Mouse (Mus musculus) ES-CJ7 (cell line): ENCODE data around the gene Rnaseh2a.
A peak's percentile ranks its signal among the peaks of the same experiment; 100 is the strongest.

Experiments used
- DNase-seq: peaks from one replicate; pipeline ENCODE4 v3.0.0; 2011; ENCODE audit warnings: low read depth, low spot score

Rnaseh2a gene

DNA sequence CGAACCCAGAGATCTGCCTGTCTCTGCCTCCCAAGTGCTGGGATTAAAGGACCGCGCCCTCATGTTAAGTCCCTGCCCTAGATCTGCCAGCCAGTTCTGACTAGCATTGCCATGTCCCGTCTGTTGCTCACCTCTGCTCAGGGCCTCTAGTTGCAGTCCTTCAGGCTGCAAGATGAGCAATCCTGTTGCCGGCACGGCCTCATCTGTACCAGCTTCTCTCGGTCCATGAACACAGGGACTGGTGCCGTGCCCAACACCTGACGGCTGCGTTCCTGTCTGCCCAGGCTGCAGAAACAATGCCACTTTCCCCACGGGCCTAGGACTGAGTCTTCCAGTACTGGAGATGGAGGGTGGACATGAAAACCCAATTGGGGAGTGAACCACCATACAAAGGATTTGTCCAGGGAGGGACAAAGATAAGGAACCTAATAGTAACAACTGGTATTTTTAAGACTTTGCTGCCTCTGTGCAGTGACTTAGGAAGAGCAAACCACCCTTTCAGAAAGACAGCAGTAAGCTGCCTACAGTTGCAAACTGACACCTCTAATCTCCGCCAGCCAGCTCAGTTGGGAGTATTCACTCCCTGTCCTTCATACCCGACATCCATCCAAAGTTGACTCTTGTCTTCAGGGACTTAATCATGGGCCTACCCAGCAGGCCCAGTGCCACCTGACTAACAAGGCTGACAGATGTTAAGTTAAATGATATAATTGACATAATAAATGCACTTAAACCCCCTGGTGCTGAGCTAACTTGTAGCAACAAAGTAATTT, 1.8 kb downstream of the Rnaseh2a start:
- DNase-seq: no peak

DNA sequence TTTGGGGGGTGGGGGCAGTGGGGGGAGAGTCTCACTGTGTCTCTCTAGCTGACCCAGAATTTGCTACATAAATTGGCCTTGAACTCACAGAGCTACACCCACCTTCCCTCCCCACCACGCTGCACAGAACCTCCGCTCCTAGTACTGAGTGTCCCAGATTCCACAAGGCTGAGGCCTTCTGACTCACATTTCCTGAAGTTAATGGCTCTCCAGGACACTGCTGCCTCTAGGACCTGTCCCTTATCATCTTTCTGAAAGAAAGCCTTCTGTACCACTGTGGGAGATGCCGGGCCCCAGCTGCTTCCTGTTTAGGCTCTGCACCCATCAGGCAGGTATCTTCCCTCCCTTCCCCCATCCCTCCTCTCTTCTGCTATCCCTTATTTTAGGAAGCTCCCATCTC, 3.0 kb downstream of the Rnaseh2a start:
- no peak for DNase-seq

DNA sequence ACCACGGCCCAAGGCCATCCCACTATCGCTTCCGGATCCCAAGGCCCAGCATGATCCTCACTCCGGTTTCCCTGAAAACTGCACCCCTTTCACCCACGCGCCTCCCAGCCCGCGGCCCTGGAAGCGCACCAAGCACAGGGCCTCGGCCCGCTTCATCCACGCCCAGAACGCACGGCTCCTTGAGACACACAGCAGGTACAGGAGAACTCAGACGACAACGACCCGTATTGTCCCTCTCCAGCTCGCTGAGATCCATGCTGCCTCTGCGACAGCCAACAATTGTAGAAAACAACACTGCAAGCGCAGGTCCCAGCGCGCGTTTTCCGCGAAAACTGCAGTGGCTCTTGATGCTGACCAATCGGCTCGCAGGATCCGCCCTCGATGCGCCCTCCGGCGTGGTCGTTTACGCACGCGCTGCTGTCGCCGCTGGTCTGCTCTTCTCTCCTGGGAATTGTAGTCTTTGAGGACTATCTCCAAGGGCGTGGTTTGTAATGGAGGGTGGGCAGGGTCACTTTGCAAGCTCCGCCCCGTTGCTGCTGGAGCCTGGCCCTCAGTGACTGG, 3.8 kb downstream of the Rnaseh2a start:
- peak; percentile 100 for DNase-seq

DNA sequence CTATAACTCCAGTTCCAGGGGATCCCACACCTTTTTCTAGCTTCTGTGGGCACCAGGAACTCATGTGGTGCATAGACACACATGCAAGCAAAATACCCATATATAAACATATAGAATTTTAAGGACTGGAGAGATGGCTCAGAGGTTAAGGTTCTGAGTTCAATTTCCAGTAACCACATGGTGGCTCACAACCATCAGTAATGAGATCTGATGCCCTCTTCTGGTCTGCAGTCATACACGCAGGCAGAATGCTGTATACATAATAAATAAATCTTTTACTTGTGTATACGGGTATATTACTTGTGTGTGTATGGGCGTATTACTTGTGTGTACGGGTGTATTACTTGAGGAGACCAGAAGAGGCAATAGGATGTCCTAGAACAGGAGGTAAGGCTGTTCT, 5.6 kb downstream of the Rnaseh2a start:
- DNase-seq: no peak

DNA sequence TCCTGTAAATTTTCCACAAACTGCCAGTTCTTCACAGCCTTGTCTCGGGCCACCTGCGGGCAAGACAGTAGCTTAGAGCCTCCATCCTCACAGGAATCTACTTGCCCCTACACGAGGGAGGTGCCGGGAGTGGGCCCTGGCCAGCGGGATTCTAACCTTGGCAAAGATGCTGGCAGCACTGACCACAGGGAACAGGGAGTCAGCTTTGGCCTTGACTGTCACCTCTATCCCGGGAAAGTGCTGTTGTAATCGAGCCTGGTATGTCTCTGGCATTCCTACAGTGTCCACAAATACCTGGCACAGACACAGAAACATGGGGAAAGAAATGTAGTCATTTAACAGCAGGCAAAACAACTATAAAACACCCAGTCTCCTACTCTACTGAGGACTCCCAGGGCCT, 9.8 kb downstream of the Rnaseh2a start:
- no peak for DNase-seq

DNA sequence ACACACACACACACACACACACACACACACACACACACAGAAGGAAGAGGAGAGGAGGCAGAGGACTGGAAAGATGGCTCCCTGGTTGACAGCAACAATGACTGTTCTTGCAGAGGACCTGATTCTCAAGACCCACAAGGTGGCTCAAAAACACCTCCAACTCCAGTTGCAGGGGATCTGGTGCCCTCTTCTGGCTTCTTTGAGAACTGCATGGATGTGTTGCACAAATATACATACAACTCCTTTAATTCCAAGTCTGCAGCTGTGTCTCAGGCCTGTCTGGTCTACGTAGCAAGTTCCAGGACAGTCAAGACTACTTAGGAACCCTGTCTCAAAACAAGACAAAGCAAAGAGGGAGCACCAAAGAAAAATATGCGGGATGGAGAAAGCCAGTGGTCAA, 12.8 kb downstream of the Rnaseh2a start:
- DNase-seq: peak; percentile 97

DNA sequence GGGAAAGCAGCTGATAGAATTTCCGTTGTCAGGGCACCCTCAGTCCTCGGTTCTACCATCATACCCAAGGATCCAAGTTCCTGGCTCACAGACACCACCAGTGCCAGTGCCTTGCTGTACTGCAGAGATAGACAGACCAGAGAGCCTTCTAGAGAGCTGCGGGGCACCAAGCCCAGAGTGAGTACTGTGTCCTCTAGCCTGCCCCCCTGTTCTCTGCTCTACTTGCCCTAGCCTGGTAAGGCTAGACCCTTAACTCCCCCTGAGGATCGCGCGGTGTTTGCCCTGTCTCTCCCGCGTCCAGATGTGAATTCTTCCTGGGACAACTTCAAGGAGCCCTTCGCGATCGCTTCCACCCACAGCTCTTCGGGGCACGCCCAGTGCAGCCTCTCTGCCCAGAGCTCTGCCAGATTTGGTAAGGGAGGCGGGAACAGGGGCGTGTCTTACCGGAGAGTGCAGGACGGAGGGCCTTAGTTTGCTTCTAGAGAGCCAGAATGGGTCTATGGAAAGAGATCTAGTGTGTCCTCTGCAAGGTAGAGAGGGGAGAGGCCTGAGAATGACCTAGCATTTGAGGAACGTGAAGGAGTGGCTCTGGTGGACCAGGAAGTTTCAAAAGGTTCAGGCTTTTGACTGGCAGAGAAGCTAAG, 16.8 kb downstream of the Rnaseh2a start:
- peak; percentile 89 for DNase-seq

DNA sequence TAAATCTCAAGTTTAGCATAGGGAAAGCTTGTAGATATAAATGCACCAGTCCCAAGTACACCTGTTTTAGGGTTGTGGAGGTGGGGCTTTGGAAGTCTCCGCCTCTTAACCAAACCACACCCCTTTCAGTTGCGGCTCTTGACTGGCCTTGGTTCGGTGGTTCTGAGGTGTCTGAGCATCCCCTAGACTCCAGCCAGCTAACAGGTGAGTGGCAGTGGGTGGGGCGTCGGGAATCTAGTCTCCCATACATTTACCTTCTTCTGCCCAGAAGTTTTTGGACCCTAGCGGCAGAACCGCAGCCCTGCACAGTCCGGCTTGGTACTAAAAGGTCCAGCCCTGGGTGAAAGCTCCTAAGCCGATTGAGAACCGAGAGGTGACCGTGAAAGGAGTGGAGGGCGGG, 19.8 kb downstream of the Rnaseh2a start:
- DNase-seq: peak; percentile 71

DNA sequence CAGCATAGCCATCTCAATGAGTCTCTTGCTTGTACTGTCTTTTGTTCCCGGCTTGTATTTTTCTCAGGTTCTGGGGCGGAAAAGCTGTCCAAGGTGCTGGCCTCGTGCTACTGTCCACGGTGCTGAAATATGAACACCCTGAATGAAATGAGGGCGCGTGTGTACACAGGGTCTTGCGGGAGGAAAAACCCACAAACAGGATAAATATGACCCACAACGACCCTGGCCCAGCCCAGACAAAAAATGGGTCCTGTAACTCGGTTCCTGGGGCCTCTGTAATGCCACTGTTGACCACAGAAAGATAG, 22.4 kb downstream of the Rnaseh2a start:
- DNase-seq: no peak

DNA sequence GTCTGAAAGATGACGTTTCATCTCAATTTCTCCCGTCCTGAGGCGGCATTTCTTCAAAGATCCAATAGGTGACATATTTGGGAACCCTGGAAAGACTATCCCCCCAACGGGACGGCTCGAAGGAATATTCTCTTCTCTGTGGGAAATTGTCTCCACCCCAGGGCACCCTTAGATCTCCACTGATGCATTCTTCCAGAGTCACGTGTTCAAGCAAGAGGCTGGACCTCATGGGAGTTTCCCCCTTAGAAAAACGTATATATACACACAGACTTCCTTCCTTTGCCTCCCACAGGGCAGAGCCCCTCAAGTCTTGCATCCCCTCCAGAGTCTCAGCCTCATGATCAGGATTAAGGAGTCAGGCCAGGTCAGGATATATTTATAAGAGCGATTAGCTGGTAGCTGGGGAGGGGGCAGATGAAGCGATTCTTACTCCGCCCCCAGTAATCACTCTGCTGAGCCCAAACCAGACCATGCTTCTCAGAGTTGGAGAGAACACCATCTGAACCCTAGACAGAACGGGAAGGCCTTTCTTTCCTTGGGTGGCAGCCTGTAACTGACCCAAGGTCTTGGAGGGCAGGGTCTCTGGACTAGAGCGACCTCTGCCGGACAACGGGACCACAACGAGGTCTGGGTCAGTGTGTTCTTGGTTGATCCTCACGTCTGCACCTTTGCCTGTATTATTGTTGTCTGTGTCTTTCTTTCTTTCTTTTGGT, 22.9 kb downstream of the Rnaseh2a start, which contains the start of gene Rtbdn:
TSS of gene Rtbdn (plus strand) at position 464 of the 713 bp plus-strand sequence.
- no peak for DNase-seq

DNA sequence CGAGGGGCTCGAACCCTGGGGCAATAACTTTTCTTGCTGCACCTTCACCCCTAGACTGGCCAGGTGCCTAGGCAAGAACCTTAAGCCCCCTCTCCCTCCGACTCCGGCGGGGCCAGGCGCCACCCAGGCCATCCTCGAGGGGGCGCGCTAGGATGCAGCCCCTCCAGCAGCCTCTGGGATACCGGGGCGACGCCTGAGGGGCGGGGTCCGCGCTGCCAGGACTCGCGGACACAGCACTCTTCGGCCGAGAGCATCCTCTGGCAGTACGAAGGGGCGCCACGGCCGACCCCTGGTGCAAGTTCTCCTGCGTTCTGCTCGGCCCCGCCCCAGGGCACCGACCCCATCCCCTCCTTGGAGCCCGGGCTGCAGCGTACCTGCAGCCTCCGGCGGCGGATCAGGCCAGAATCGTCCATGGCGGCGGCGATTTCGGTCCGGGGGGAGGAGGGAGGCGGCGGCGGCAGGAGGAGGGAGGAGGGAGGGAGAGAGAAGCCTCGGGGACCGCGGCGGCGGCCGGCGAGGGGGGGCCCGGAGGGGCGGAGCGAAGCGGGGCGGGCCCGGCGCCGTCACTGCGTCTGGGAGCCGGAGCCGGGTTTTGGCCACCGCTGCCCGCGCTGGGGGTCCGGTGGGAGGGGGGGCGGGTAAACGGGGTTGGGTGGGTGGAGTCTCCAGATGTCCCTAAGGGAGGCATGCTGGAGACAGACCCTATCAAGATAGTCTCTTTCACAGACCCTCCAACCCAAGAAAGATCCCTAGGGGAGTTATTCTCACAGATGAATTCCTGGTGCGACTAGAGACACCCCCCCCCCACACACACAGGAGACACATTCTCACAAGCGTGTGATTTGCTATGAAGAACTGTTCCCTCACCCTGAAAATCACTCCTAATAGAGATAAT, 23.7 kb downstream of the Rnaseh2a start:
- DNase-seq: peak; percentile 72

DNA sequence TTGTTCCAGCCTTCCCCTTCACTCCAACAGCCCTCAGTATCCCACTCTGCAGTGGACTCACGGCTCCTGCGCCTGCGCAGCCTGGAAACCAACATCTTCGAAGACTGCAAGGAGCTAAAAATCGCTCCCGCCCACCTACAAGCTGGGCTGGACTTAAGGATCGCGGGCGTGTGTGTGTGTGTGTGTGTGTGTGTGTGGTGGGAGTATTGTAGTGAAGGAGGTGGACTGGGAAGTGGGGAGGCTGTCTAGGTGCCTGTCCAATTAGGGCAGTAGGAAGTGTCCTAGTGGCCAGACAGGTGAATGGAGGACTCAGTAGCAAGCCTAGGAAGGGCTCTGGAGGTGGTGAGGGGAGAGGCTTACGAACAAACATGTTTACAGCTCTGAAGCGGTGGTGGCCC, 24.3 kb downstream of the Rnaseh2a start:
- DNase-seq: peak; percentile 67

DNA sequence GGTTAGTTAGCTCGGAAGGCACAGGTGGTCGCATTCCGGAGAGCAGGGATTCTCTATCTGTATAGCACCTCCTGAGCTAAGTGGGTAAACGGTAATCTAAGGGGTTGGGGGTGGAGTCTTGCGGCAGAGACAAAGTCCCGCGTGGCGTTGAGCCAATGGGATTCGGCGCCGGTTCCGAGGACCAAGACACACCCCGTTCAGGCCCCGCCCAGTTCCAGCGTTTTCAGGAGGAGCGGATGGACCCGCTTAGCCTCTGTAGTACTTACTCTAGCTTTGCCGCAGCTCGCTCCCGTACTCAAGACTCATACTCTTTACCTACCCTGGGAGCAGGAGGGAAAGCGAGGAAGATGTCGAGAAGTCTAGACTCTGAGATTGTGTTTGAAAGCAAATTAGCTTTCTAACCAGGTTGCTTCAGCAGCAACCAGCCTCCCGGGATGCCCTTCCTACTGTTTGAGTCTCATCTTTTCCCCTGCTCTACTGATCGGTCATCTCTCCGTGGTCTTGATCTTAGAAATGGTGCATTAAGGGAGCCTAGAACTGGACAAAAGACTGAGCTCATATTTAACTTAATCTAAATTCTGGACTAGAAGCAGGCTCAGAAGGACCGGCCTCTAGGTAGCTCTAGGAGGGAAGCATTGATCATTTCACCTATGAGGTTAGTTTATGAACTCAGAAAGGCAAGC, 24.9 kb downstream of the Rnaseh2a start:
- DNase-seq: peak; percentile 94

DNA sequence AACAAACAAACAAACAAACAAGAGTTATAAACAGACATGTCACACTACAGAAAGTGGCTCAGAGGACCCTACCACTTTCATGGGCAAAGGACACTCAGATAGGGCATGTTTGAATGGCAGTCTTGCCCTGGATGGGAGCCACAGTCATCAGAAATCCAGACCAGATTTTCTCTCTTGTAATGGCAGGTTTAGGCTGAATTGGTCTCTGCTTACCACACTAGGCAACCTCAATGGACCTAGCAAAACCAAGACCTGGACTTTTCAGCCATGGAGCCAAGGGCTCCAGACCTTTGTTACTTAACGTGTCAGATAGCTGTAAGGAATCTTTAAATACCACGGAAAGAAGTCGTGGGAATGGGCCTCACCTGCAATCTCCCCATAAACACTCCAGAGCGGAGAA, 25.9 kb downstream of the Rnaseh2a start:
- peak; percentile 41 for DNase-seq

DNA sequence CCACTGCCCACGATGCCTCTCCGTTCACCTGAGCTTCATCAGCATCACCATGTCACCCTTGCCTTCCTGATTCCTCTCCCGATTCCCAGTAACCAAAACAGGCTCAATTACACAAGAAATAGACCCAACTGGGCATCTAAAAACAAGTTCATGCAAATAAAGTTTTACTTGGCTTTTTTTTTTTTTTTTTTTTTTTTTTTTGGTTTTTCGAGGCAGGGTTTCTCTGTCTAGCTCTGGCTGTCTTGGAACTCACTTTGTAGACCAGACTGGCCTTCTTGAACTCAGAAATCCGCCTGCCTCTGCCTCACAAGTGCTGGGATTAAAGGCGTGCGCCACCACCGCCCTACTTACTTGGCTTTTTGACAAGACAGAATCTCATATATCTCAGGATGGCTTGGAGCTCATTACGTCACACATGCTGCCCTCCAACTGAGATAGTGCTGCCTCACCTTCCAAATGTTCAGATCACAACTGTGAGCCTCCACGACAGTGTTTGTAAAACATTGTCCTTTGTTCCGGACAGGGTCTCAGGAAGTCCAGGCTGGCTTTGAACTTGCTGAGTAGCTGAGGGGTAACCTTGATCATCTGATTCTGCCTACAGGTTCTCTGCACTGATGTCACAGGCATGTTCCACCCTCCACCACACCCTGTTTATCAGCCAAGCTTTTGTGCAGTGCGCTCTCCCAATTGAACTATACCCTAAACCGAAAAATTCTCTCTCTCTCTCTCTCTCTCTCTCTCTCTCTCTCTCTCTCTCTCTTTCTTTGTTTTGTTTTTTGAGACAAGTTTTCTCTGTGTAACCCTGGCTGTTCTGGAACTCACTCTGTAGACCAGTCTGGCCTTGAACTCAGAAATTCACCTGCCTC, 31.7 kb downstream of the Rnaseh2a start:
- no peak for DNase-seq

DNA sequence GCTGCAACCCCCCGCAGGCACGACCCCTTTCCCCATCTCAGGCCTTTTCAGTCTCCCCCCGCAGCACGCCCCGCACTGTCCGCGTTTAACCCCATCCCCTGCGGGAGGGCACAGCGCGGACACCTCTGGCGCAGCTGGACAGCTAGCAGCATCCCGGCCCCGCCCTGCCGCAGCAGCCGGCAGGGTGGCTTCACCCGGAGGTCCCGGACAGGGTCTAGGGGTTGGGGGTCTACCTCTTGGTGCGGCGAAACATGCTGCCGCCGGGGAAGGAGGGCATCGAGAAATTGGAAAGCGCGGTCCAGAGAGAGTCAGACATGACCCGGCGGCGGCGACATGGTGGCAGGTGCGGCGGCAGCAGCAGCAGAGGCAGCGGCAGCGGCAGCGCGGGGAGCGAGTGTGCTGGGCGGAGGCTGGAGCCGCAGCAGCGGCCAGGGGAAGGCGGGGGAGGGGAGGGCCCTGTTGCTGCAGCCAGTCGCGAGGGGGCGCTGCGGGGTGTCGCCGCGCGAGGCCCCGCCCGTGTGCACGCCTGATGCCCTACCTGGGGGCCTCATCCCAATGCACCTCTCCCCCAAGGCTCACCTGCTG, 32.5 kb downstream of the Rnaseh2a start, which contains the start of gene Mast1:
TSS of gene Mast1 (minus strand) at position 398 of the 585 bp plus-strand sequence.
- peak; percentile 77 for DNase-seq

DNA sequence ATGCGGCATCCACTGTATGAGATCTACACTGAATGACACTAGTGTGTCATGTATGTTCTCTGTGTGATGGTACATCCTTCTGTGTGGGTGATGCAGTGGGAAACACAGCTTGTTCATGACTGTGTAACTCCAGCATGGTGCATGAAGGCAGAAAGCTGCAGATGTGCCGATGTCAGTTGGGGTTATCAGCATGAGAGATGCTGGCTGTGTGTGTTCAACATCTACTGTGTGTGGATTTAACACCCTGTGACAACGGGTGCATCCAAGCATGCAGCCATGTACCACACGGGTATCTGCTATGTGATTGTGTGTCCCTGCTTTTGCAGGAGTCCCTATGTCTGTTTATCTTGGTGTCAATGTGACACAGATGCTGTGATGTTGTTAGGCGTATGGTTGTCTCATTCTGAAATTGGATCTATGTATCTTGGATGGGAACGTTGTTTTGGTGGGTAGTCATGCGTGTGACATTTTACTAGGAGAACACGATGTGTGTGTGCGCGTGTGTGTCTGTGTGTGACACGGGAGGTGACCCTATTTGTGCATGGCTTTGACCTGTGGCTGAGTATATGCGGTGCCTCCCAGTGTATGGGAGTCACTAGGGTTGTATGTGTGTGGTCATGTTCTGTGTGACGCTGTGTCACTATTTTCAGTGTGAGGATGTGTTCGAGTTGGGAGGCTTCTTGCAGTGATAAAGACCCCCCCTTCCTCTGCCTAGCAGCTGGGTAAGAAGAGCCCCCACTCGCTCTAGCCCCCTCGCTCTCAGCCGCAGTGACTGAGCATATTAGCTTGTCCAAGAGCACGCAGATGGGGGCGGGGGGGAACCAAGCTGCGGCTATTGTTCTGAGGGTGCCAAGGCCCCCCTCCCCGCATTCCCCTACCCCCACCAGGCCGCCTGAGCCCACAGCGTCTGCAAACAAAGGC, 33.3 kb downstream of the Rnaseh2a start:
- DNase-seq: no peak

DNA sequence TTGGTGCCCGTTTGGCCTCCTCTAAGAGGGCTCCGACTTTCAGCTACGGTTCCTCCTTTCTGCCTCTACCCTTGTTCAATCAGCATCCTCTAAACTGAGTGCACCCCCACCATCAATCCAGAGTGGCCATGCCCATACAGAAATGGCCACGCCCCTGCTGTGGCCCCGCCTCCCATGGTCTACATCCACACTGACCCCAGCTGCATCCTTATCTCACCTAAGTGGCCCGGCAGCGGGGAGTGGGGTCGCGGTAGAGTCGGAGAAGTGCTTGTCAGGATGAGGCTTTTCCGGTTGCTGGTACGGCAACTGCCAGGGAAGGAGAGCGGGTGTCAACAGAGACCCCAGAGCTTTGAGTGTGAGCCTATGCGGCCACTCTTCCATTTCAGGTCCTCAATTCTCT, 34.1 kb downstream of the Rnaseh2a start:
- DNase-seq: no peak
